ENCODE assay signal across 1 mouse cellular context in the genomic region with DNA sequence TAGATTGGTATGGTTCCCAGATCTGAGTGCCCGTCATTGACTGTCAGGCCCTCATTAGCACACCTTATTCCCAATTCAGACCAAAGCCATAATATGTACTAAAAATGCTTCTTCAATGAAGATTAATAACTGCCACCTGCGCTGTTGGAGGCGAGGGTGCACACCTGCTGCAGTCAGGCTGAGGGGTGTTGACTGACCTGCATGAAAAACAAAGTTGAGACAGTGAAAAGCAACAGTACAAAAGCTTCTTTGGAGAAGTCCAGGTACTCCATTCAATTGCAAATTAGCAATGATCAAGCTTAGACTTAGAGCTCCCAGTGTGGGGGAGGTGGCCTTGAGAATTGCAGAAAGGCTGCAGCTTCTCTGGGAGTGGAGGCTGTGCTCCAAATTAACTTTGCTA. TPM values are rescaled to one million over a fixed set of nuclear protein-coding genes. Genes with fewer than 3 reads are reported as not detected.
"Had no signal": no experiment of that assay in that cellular context is flagged by ENCODE, and none has a peak within 500 bp of the region (broad histone marks: within the 10 kb centered on the region; RNA-seq: fewer than 3 reads in every experiment).

No protein-coding gene starts in this region.

RNA-seq across cellular contexts. Expression of gene Abat, which starts 42.1 kb away (rescaled TPM):
- total RNA-seq: granulocyte monocyte progenitor cell, adult 5-6 weeks had no signal
